Mouse (Mus musculus) layer of hippocampus, postnatal 14 days (tissue): Measurements from ENCODE around the gene Olfr347. TPM values are rescaled to one million over a fixed set of nuclear protein-coding genes. Genes with fewer than 3 reads are reported as not detected.

Experiments used
- DNase-seq, 2 experiments: peaks; one replicate each; pipeline ENCODE4 v3.0.0; 2021 to 2022; ENCODE audit warnings: low spot score in 2 of 2, mixed read lengths in 1 of 2
- long read RNA-seq, 2 experiments: library from polyadenylated mRNA; stranded (forward); transcript quantifications; one replicate each; pipeline ENCODE4 v2.0.0; 2021
- total RNA-seq, 2 experiments: library from RNA; stranded (reverse); gene quantifications; 2 replicates each; pipeline ENCODE4 v1.2.3; 2021

Olfr347 gene
- not detected for total RNA-seq
- long read RNA-seq, experiment 1: 0 reads
- long read RNA-seq, experiment 2: 0 reads

GRCm38 (mm10) chr2:36731602-36732001 is at the start of gene Olfr347:
Olfr347 (plus strand) TSS chr2:36731902.
- DNase-seq: no peak

GRCm38 (mm10) chr2:36685488-36685887 is 46.2 kb upstream of the Olfr347 start, which contains the start of gene Olfr346:
Olfr346 (plus strand) TSS chr2:36685788.
- no peak for DNase-seq

GRCm38 (mm10) chr2:36736226-36736625 is 4.5 kb downstream of the Olfr347 start:
- no peak for DNase-seq

GRCm38 (mm10) chr2:36783976-36784375 is 52.3 kb downstream of the Olfr347 start, which contains the start of gene Olfr348:
Olfr348 (plus strand) TSS chr2:36784276.
- no peak for DNase-seq

Other genes starting within 250 kb of the Olfr347 start
- gene Olfr341, start 249.4 kb upstream of the Olfr347 start, total RNA-seq: not detected
- gene Olfr342, start 206.9 kb upstream of the Olfr347 start, total RNA-seq: not detected
- gene Olfr344, start 165.2 kb upstream of the Olfr347 start, total RNA-seq: under 1 TPM; 0.05 to 0.07 TPM
- not detected for gene Olfr345, start 91.9 kb upstream of the Olfr347 start, total RNA-seq
- gene Olfr346, start 46.1 kb upstream of the Olfr347 start, total RNA-seq: not detected
- not detected for gene Olfr348, start 52.4 kb downstream of the Olfr347 start, total RNA-seq
- not detected for gene Olfr50, start 58.6 kb downstream of the Olfr347 start, total RNA-seq
- gene Olfr3, start 85.1 kb downstream of the Olfr347 start, total RNA-seq: not detected
- not detected for gene Olfr350, start 114.4 kb downstream of the Olfr347 start, total RNA-seq
- under 1 TPM; 0.12 TPM for gene Olfr351, start 130.8 kb downstream of the Olfr347 start, total RNA-seq
- not detected for gene Olfr352, start 136.6 kb downstream of the Olfr347 start, total RNA-seq
- gene Olfr353, start 161.0 kb downstream of the Olfr347 start, total RNA-seq: not detected
- not detected for gene Olfr354, start 173.8 kb downstream of the Olfr347 start, total RNA-seq
- not detected for gene Olfr355, start 197.0 kb downstream of the Olfr347 start, total RNA-seq
- not detected for gene Olfr356, start 205.2 kb downstream of the Olfr347 start, total RNA-seq